Mouse (Mus musculus): ENCODE data around the gene Arhgap32.

- no peak for TF ChIP-seq EP300 (IDR thresholded peaks at IDR 0.05; ENCODE audit: low read depth)
- TF ChIP-seq CTCF (IDR thresholded peaks at IDR 0.05; ENCODE audit: low read depth) = no peak
Observed at GRCm38 (mm10) chr9:32110376-32110775, 5.6 kb upstream of the Arhgap32 start.

Data from liver, embryonic 14.5 days (tissue).